ENCODE assay signal across 29 mouse cellular contexts in the genomic region with DNA sequence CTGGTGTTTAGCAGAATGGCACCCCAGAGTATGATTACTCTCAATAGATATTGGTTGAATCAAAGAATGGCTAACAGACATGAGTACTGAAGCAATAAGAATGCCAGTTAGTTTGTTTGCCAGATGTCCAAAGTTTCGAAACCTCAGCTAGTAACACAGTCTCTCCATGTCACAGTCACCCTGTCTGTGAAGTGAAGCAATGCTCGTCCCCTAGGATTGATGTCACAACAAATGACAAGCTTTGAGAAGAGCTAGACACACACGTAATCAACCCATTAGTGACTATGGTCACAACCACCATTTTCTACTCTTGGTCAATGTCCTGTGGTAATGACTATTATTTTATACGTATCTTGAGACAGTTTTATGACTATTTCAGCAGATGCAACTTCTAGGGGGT.
DNase-seq lines count a peak whose midpoint lies in the region; ATAC-seq and TF ChIP-seq lines count a peak whose summit lies in the region.
"Had no signal": no experiment of that assay in that cellular context is flagged by ENCODE, and none has a peak within 500 bp of the region (broad histone marks: within the 10 kb centered on the region; RNA-seq: fewer than 3 reads in every experiment).

No protein-coding gene starts in this region.

- WGBS in lung, postnatal 0 days: 69% methylated on average over 4 of the region's 4 CpGs
- 89% methylated on average over 4 of the region's 4 CpGs for WGBS in hindbrain, embryonic 10.5 days

- no peak for TF ChIP-seq CTCF in lung, postnatal 0 days (IDR thresholded peaks at IDR 0.05)

- TF ChIP-seq EP300 in lung, postnatal 0 days (IDR thresholded peaks at IDR 0.05): peak; percentile 50; the same call in 1 of the 2 replicates

- no peak overlapping the region for H3K9ac ChIP-seq in lung, postnatal 0 days (replicated peaks; ENCODE audit: low read depth)
- H3K9ac ChIP-seq: embryonic facial prominence, embryonic 12.5 days; forebrain, embryonic 15.5 days; limb, embryonic 12.5 days; liver, embryonic 13.5 days; lung, embryonic 15.5 days; midbrain, embryonic 13.5 days; neural tube, embryonic 13.5 days had no signal

- no peaks in the 10 kb centered on the region for H3K4me1 ChIP-seq in lung, postnatal 0 days (ENCODE audit: insufficient read depth, low read depth, low read length)
- peaks cover 4% of the 10 kb centered on the region for H3K4me1 ChIP-seq in hindbrain, embryonic 10.5 days (replicated peaks)
- H3K4me1 ChIP-seq: embryonic facial prominence, embryonic 12.5 days; forebrain, embryonic 15.5 days; liver, embryonic 13.5 days had no signal

- H3K27me3 ChIP-seq in lung, postnatal 0 days (replicated peaks; ENCODE audit: insufficient read depth, low read length): no peaks in the 10 kb centered on the region
- no peaks in the 10 kb centered on the region for H3K27me3 ChIP-seq in hindbrain, embryonic 10.5 days (ENCODE audit: insufficient read depth, poor library complexity, severe bottlenecking)
- H3K27me3 ChIP-seq: forebrain, embryonic 15.5 days; limb, embryonic 12.5 days; liver, embryonic 13.5 days; lung, embryonic 15.5 days; midbrain, embryonic 13.5 days; neural tube, embryonic 13.5 days had no signal

- DNase-seq in heart, adult 11 months: peak; percentile 40
- no peak for DNase-seq in heart, adult 18-20 months
- DNase-seq in adipocyte (ENCODE audit: low spot score): peak; percentile 67
- peak; percentile 88 for DNase-seq in lung, postnatal 0 days (ENCODE audit: low spot score)
- DNase-seq in ovary, postnatal 10 days (ENCODE audit: low spot score): no peak
- no peak for DNase-seq in hindbrain, embryonic 10.5 days (ENCODE audit: low spot score)
- DNase-seq: cerebellum, adult 11 months; cerebellum, adult 9-10 months; cerebellum, postnatal 36 days; embryo, embryonic 11 days; gastrocnemius, adult 2 months; gastrocnemius, postnatal 36 days; heart, postnatal 14 days; kidney, adult 9 months; kidney, postnatal 14 days; layer of hippocampus, adult 9-11 months; liver, embryonic 13.5 days; right cerebral cortex, postnatal 14 days; thymus, postnatal 4 days had no signal

- H3K9me3 ChIP-seq in lung, postnatal 0 days (ENCODE audit: low read length): no peaks in the 10 kb centered on the region
- H3K9me3 ChIP-seq in hindbrain, embryonic 10.5 days: no peaks in the 10 kb centered on the region
- H3K9me3 ChIP-seq: embryonic facial prominence, embryonic 12.5 days; forebrain, embryonic 15.5 days; limb, embryonic 12.5 days; liver, embryonic 13.5 days; lung, embryonic 15.5 days; midbrain, embryonic 13.5 days; neural tube, embryonic 13.5 days had no signal

- no peak overlapping the region for H3K4me3 ChIP-seq in lung, postnatal 0 days (ENCODE audit: low read depth, low read length)
- no peak overlapping the region for H3K4me3 ChIP-seq in hindbrain, embryonic 10.5 days
- H3K4me3 ChIP-seq: embryonic facial prominence, embryonic 12.5 days; forebrain, embryonic 10.5 days; forebrain, embryonic 15.5 days; gastrocnemius, adult 2 months; limb, embryonic 12.5 days; liver, embryonic 13.5 days; lung, embryonic 15.5 days; midbrain, embryonic 13.5 days; neural tube, embryonic 13.5 days had no signal

- ATAC-seq in lung, postnatal 0 days: peak; percentile 87
- ATAC-seq in megakaryocyte, adult 5-6 weeks (ENCODE audit: poor library complexity, severe bottlenecking): peak; percentile 35
- ATAC-seq: CD4-positive, CD25-positive, alpha-beta regulatory T cell, adult 4 months; forebrain, embryonic 15.5 days; intestine, embryonic 16.5 days; midbrain, embryonic 13.5 days had no signal

- H3K36me3 ChIP-seq in lung, postnatal 0 days (ENCODE audit: insufficient read depth, low read length): no peaks in the 10 kb centered on the region
- no peaks in the 10 kb centered on the region for H3K36me3 ChIP-seq in hindbrain, embryonic 10.5 days
- H3K36me3 ChIP-seq: embryonic facial prominence, embryonic 12.5 days; forebrain, embryonic 10.5 days; forebrain, embryonic 15.5 days; limb, embryonic 12.5 days; liver, embryonic 13.5 days; lung, embryonic 15.5 days; midbrain, embryonic 13.5 days; neural tube, embryonic 13.5 days had no signal

- no peak overlapping the region for H3K4me2 ChIP-seq in lung, postnatal 0 days (replicated peaks; ENCODE audit: low read depth, low read length)
- H3K4me2 ChIP-seq: embryonic facial prominence, embryonic 12.5 days; forebrain, embryonic 15.5 days; limb, embryonic 12.5 days; liver, embryonic 13.5 days; lung, embryonic 15.5 days; midbrain, embryonic 13.5 days; neural tube, embryonic 13.5 days had no signal

- H3K27ac ChIP-seq in lung, postnatal 0 days (ENCODE audit: low read length): no peak overlapping the region
- no peak overlapping the region for H3K27ac ChIP-seq in hindbrain, embryonic 10.5 days
- H3K27ac ChIP-seq: embryonic facial prominence, embryonic 12.5 days; forebrain, embryonic 10.5 days; forebrain, embryonic 15.5 days; gastrocnemius, adult 2 months; limb, embryonic 12.5 days; liver, embryonic 13.5 days; lung, embryonic 15.5 days; midbrain, embryonic 13.5 days; neural tube, embryonic 13.5 days had no signal

Comparison
In these comparisons a context has a peak if more than half of its experiments do, and no peak if none do; other contexts are left out.
1. DNase-seq: peak in heart, adult 11 months (single experiment), adipocyte (single experiment) and lung, postnatal 0 days (single experiment); none in heart, adult 18-20 months (0 of 2), ovary, postnatal 10 days (single experiment) and hindbrain, embryonic 10.5 days (single experiment).